Mouse (Mus musculus): ENCODE measurements around the gene Dnmbp.

Gene Dnmbp

DNA sequence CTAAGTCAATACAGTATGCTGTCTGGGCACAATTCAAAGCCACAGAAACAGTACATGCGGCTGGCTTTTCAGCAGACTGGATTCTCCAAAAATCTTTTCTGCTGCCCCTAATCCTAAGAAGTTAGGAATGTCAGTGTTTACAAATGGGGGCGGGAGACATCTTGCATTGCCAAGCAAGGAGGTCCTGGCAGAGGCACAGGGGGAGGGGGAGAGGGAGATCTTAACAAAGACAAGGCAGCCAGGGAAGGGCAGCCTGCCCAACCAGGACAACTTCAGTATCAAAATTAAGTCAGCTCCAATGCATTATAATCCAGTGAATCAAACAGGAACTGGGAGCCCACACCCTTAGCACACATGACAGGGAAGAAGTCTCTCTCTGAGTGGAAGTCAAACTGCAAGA, 64.0 kb downstream of the Dnmbp start:
- no peak for DNase-seq

DNA sequence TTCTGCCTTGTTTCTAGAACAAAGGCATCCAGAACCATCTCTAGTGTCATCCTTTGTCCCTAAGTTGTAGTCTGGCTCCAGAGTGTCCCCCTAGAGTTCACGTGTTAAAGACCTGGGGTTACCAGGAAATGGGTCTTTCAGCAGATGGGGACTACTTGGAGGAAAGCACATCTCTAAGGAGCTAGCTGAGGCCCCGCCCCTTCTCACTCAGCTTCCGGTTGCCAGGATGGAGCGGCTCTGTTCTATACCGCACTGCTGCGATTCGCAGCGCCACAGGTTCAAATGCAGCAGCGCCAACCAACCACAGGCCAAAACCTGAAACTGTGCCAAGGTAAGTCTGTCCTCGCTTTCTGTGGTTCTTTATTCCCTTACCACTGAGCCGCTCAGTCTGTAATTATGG, 65.6 kb downstream of the Dnmbp start:
- no peak for DNase-seq

DNA sequence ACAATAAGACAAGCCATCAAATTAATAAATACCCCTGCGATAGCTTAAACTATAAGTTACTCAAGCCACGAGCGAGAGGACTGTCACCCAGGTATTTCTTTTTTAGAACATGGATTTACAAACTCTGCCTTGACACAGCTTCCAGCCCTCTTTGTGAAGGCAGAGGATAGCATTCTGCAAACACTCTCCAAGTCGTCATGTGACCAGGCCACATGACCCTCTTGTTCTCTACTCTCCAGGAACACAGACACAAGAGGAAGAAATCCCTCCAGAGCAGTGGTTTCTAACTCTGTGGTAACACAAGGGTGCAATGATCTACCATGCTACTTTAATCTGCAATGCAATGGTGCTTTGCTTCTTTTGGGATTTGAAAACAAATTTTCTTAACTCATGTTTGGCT, 69.6 kb downstream of the Dnmbp start:
- DNase-seq = no peak

DNA sequence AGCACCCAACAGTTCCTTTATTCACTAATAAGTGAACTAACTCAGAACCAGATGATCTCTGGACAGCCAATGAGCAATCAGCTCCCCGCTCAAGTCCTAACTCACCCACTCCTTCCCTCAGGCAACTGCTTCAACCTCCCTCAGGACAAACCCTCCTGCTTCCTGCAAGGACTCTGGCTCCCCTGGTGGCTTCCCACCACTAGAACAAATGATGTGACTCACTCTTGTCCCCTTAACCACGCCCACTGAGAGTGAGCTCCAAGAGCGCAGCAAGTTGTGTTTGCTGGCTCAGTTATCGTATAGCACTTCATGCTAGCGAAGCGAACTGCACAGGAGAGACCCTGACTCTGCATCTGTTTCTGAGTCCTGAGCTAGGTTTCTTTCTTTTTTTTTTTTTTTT, 82.6 kb downstream of the Dnmbp start:
- DNase-seq = no peak

DNA sequence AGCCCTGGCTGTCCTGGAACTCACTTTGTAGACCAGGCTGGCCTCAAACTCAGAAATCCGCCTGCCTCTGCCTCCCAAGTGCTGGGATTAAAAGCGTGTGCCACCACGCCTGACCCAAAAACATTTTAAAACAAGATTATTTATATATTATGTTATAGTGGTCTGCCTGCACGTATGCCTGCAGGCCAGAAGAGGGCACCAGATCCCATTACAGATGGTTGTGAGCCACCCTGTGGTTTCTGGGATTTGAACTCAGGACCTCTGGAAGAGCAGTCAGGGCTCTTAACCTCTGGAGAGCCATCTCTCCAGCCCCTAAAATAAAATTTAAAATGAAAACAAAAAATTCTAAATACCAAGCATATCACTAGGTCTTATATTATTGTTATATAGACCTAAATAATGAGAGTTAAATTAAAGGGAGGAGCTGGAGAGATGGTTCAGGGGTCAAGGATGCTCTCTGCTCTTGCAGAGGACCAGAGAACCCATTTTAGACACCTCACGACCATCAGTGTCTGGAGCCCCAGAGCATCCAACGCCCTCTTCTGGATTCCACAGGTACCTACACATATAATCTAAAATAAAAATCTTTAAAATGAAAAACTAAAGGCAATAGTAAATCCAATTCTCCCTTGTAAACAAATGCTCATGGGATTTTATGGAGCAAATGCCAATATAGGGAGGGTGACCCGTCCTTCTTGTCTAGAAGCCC, 87.0 kb downstream of the Dnmbp start:
- DNase-seq = no peak

DNA sequence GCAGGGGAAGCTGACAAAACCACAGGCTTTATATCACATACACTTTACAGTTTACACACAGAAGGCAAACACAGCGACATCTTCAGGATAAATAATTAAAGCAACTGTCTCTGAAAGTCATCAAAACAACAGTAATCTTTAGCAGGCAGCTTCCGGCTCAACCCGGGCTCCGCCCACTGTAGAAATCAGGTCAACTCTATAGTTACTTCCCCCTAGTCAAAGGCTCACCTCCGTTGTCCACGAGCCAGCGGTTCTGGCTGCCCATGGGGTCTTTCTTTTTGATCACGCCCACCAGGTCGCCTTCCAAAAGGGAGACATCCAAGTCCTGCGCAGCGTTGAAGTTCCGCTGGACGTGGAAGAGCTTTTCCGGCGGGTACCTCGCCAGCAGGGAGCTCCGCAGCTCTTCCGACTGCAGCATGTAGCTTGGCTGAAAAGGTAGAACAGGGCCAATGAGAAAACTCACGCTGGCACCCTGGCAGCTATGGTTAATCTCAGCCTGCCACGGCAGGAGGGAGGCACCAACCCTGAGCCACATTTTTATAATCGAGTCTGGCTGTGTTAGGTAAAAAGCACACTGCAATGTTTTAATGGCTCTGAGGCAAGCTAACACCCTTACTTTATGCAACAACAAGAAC, 87.9 kb downstream of the Dnmbp start:
- peak; percentile 23 for DNase-seq

DNA sequence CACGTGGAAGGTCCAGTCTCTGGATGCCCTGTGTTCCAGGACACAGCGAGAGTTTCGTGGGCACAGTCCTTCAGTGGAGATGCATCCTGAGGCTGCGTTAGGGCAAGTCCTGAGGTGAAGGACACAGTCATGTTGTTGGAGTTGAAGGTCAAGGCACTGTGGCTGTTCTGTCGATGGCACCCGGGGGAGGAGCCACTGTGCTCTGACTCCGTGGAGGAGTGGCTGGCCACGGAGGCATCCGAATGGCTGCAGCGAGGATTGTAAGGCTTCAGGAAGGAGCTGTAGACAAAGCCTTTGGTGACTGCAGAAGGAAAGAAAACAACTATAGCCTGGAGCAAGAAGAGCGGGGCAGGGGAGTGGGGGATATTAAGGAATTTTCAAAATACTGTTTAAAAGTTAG, 90.0 kb downstream of the Dnmbp start:
- DNase-seq = no peak

DNA sequence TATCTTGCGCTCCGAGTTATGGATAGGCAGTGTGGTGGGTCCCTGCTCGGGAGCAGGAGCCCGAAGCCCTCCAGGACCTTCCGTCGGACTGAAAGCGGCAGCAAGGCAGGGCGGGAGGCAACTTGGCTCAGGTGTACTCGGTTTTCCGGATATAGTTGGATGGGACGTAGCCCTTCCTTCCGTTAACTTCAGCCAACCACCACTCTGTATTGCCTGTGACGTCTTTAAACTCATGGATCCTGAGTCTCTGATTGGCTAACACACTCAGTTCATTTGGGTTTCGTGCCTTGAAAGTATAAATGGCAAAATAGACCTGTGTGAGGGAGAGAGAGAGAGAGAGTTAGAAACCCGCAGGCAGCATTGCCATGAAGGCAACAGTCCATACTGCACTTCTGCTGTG, 92.0 kb downstream of the Dnmbp start:
- no peak for DNase-seq

DNA sequence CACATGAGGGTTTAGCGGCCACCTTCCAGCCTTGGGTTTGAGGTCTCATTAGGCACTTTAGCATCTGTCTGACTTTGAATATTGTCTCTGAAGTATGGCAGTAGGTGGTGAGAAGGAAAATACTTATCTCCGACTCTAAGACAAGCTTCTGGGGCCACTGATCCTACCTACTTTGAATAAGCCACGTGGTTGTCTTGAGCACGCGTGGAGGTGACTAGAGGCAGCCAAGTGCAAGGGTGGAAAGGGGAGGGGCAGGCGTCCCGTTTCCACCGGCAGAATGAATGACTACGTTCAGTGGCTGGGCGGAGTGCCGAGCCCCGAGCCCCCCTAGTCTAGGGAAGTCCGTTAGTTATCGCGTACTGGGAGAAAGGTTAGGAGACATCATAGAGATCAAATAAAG, 92.9 kb downstream of the Dnmbp start:
- no peak for DNase-seq

DNA sequence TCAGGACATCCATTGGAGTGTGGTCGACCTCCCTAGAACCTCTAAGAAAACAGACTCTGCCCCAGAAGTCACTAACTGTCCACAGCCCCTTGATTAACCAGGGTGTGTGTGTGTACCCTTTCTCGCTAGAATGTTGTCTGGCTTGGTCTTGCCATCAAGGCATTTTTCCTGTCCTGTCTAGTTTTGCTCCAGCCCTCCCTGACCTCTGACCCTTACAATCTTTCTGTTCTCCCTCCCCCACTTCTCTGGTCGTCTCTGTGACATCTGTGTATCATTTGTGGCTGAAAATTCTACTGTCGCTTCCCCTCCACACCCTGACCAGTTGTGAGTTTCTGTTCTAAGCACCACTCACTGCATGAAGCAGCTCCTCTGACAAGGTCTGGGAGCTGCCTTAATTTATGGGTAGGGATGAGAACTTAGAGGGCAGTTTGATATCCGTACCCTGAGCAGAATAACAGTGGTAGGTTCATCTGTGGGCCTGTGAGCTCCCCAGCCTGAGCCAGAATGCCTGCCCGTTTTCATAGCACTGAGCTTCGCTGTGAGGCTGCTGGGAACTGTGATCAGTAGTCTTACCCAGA, 94.6 kb downstream of the Dnmbp start:
- DNase-seq = no peak

DNA sequence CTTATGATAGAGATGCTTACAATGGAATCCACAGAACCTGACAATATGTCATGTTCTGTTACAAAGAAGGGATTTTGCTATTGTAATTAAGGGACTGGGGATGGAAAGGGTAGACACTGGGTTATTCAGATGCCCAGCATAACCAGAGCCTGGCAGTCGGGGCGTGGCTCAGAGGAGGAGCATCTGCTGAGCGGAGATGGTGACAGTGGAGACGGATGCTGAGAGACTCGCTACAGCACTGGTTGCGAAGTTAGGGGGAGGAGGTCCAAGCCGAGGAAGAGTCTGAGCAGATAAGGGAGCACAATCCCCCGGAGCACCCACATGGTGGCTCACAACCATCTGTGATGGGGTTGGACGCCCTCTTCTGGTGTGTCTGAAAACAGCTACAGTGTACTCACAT, 96.8 kb downstream of the Dnmbp start:
- DNase-seq = no peak

DNA sequence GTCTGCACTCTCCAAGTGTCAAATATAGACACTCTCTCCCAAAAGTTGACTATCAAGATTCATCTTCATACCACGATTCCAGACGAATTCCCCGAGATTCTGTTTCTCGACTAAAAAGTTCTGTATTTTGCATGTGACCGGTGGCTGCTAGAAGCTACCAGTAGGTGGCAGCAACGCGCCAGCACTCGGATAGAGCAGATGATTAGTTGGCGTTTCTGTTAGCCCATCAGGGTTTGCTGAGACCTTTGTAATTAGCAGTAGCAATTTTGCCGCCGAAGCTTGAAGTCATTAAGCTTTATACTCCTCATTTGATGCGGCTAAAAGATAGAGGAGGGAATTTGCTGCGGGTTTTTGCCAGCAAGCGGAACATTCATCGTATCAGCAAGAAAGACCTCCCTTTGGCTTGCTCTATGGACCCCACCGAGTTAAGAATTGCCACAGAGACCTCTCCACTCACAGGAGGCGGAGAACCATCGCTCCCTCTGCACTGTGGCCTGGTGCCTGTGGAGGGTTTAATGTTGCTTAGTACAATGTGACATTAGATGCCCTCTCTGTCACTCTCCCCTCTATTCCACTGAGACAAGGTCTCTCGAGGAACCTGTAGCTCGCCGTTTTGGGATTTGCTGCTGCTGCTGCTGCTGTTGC, 107.4 kb downstream of the Dnmbp start:
- peak; percentile 73 for DNase-seq

DNA sequence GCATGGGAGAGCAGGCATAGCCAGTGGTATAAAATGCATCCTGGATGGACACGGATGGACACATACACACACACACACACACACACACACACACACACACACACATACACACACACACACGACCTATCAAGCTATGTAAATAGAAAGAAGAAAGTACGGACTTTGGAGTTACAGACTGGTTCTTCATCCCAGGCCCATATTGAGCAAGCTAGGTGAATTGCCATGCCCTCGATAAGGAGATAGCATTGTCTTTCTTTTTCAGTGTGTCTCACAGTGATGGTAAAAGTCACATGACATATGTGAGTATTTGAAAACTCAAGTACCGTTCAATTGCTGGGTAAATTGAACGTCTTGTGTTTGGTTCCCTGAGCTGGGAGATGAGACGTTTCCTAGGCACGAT, 113.1 kb downstream of the Dnmbp start:
- no peak for DNase-seq

DNA sequence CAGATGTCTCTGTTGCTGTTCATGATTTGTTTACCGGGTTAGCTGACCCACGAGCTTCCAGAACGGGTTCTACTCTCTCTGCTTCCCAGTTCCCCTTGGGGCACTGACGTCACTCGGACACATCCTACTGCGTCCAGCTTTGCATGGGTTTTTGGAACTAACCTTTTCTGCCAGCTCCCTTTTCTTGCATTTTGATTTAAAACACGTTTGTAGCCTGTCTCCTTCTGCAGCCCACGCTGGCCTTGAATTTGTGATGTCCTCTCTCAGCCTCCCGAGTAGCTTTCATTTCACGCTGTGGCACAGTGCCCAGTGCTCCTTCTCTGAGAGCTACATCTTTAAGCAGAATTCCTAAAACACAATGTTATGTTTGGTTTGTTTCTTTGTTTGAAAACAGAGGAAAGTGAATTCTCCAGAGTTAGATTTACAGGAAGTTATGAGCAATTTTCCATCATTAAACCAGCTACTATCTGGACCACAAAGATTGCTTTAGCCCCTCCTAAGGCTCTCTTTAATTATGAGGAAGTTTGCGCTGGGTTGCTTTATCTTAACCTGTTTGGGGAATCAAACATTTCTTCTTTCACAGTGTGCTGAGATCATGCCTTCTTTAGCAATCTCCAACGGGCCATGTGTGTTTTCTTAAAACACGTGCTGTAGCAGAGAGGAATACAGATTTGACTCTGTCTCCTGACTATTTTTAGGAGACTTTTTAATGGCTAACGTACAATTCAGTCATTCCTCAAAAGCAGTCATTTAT, 124.2 kb downstream of the Dnmbp start:
- DNase-seq = no peak

DNA sequence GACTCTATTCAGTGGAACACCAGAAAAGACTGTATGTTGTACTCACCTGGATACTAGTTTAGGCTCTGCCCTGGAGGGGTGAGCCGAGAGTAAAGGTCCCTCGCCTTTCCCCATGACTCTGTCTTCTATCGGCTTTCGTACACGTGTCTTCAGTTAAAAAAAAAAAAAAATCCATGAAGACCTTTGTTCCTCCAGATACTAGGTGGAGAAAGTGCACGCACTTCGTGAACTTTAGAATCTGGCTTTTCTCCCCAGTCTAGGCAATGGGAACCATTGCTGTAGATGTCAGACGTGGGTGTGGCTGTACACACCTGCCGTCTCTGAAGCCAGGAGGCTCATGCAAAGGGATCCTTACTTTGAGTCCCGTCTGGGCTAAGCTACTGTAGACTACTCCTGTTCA, 126.7 kb downstream of the Dnmbp start:
- DNase-seq = peak; percentile 12

DNA sequence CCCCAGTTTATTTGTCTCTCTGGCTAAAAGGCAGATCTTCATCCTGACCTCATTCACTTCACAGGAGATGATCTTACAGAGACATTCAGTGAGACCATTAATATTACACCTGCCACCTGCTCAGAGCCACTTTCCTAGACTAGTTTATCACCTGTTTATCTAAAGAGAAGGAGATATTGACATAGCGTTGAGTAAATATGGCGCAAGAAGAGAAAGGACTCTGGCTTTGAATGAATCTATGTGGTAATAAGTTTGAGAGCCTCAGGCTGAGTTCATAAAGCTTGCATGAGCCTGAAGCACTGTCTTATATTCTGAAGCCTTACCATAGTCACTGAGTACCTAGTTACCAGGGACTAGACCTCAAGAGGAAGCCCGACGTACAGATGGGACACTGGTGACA, 128.6 kb downstream of the Dnmbp start:
- no peak for DNase-seq

DNA sequence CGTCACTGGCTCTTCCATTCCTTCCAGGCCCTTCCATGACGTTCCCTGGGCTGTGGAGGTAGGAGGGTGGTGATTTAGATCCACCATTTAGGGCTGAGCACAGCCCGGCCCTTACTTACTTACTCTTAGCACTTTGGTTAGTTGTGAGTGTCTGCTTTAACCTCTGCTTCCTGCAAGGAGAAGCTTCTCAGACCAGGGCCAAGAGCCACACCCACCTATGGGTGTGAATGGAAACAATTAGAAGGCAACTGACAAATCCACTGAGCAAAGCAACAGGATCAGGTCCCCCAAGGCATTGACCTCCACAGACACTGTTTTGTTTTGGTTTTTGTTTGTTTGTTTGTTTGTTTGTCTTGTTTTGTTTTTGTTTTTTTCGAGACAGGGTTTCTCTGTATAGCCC, 130.7 kb downstream of the Dnmbp start:
- DNase-seq = no peak

DNA sequence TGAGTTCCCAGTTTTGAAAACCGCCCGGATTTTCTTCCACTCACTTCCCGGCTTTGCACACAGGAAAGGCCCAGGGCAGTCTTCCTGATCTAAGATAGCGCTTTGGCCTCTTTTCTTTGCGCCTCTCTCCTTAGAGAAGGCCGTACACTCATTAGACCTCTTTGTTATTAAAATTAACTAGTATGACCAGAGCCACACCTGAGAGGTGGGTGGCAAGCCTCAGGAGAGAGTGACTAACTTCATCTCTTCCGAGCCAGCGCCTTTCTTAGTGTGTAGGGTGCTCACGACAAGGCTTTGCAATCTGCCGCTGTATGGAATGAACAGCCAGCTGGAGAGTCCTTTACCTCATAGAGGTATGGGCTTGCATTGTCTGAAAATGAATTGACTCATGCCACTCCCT, 136.1 kb downstream of the Dnmbp start:
- no peak for DNase-seq

DNA sequence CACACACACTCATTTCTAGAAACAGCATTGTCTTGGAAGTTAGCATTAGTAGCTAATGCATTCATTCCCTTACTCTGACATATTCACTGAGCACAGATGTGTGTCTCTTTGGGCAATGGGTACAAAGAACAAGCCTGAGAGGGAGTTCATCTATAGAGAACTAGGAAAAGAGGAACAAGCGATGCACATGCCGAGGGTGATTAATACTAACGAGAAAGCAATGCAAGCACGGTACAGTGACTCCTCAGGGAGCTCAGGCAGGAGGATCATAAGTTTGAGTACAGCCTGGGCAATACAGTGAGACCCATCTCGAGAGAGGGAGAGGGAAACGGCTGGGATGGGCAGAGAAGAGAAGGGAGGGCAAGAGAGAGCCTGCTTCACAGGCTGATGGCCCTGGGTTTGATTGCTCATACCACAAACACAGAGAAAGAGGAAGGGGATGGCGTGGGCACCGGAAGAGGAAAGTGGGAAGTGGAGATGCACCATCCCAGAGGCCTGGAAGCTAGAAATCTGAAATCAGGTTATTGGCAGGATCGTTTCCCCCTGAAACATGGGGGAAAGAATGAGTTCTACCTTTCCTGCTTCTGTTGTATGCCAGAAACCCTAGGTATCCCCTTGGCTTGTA, 138.5 kb downstream of the Dnmbp start:
- DNase-seq = no peak

DNA sequence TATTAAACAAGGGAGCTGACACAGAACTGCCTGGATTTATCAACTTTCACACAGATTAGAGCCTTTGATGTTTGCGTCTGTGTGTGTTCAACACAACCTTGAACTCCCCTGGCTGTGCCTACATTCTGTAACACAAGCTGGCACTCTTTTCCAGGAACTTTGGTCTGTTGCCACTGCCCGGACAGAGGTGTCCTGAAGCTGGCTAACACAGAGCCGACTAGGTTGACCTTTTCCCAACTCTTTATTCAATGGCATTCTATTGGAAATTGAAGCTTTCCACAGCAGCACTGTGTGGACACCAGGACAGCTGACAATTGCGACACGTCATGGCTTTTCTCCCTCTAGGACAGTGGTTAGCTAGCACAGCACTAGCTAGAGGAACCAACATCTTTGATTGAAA, 142.8 kb downstream of the Dnmbp start:
- no peak for DNase-seq

All from kidney, adult 18-20 months (tissue).